Mouse (Mus musculus): ENCODE measurements at regions not wholly inside any gene's neighbourhood (a gene's known extent, or its start where the extent isn't known, plus 50 kb on each side); places are given as distances from the start of the nearest gene placed in this dataset.

- peak; percentile 36 for ATAC-seq
Measured at GRCm38 (mm10) chr13:100883711-100884110, 50.5 kb upstream of the Slc30a5 start.

Data from activated CD4-positive, CD25-positive, alpha-beta regulatory T cell, adult 4 months (primary cell).